Mouse (Mus musculus): ENCODE measurements at regions not wholly inside any gene's neighbourhood (a gene's known extent, or its start where the extent isn't known, plus 50 kb on each side); places are given as distances from the start of the nearest gene placed in this dataset.
A peak's percentile ranks its signal among the peaks of the same experiment; 100 is the strongest.

GRCm38 (mm10) chr17:88173354-88174032, 108.4 kb upstream of the Fbxo11 start:
- peak; percentile 60 for DNase-seq (ENCODE audit: low read depth, low spot score)

GRCm38 (mm10) chr17:88174242-88174679, 109.2 kb upstream of the Fbxo11 start:
- no peak for DNase-seq (ENCODE audit: low read depth, low spot score)

- no peak for DNase-seq (ENCODE audit: low read depth, low spot score)
These were observed 111.0 kb upstream of the Fbxo11 start for GRCm38 (mm10) chr17:88175951-88176623.

DNA sequence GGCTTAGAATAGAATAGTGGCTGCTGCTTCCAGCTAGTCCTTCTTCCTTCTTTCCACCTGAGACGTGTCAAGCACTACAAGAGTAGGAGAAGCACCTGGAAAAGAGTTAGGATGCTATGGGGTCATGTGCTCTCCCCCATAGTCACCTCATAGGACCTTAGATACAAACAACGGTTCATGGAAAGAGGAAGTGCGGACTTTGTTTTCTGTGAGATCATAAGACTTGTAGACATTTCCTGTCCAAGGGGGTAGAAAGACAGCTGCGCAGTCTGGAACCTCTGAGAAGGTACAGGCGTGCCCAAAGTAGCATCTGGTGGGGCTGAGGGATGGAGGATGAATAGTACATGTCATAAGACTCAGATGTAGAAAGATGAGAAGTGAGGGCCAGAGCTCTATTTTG, 125.6 kb upstream of the Fbxo11 start:
- DNase-seq (ENCODE audit: low read depth, low spot score): no peak

- DNase-seq (ENCODE audit: low read depth, low spot score): no peak
These were observed 126.4 kb upstream of the Fbxo11 start for GRCm38 (mm10) chr17:88191444-88191843.

GRCm38 (mm10) chr17:88191930-88192807, 127.1 kb upstream of the Fbxo11 start:
- DNase-seq (ENCODE audit: low read depth, low spot score): no peak

DNA sequence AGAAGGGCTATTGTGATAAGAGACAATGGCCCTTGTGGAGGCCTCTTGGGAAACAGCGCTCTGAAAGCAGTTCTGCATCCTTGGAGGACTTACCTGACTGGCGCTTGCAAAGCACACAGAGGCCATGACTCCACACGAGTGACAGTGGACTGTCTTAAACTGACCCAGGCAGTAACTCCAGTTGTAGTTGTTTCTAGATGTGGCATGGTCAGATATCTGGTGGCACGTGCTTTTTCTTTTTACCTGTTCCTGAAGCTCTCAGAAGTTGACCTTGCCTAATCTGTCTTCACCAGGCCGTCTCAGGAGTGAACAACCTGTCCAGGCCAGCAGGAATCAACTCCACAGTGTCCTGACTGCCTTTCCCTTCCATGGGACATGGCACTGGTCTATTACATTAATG, 129.6 kb upstream of the Fbxo11 start:
- no peak for DNase-seq (ENCODE audit: low read depth, low spot score)

GRCm38 (mm10) chr17:88195303-88195702, 130.2 kb upstream of the Fbxo11 start:
- DNase-seq (ENCODE audit: low read depth, low spot score): peak; percentile 12

GRCm38 (mm10) chr17:88195893-88196292, 130.8 kb upstream of the Fbxo11 start:
- no peak for DNase-seq (ENCODE audit: low read depth, low spot score)

GRCm38 (mm10) chr17:88196322-88196721, 131.2 kb upstream of the Fbxo11 start:
- no peak for DNase-seq (ENCODE audit: low read depth, low spot score)

- DNase-seq (ENCODE audit: low read depth, low spot score): no peak
These were observed 132.3 kb upstream of the Fbxo11 start for GRCm38 (mm10) chr17:88197381-88197780.

GRCm38 (mm10) chr17:88201249-88201970, 136.3 kb upstream of the Fbxo11 start:
- DNase-seq (ENCODE audit: low read depth, low spot score): no peak

DNA sequence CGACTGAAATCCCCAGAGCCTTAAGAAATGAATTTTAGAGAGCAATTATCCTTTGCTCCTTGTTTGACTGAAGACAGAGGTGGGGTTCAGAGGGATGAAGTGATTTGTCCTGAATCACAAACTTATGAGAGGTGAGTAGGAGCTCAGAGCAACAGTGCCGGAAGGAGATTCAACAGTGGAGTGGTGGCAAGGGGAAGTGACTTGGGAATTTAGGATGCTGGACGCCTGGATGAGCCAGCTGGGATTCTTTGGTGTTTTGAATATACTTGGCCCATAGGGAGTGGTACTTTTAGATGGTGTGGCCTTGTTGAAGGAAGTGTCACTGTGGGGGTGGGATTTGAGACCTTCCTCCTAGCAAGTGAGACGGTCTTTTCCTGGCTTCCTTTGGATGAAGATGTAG, 137.1 kb upstream of the Fbxo11 start:
- DNase-seq (ENCODE audit: low read depth, low spot score): no peak

GRCm38 (mm10) chr17:88209565-88209964, 144.5 kb upstream of the Fbxo11 start:
- DNase-seq (ENCODE audit: low read depth, low spot score): no peak

GRCm38 (mm10) chr17:88212121-88212520, 147.0 kb upstream of the Fbxo11 start:
- no peak for DNase-seq (ENCODE audit: low read depth, low spot score)

DNA sequence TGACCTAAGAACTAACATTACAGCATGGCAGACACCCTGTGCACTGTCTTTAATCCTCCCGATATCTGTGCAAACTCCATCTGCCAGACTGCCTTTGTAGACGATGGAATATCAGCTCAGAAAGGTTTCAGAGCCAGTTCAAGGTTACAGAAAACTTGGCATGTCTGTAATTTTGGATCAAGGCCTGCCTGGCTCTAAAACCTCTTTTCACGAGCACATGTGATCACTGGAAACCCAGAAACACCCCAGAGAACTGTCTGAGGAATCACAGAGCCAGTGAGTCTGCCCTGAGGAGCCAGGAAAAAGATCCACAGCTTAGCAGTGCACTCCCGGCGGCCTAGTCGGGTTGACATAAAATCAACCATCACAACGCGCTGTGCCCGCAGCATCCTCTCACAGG, 149.7 kb upstream of the Fbxo11 start:
- no peak for DNase-seq (ENCODE audit: low read depth, low spot score)

DNA sequence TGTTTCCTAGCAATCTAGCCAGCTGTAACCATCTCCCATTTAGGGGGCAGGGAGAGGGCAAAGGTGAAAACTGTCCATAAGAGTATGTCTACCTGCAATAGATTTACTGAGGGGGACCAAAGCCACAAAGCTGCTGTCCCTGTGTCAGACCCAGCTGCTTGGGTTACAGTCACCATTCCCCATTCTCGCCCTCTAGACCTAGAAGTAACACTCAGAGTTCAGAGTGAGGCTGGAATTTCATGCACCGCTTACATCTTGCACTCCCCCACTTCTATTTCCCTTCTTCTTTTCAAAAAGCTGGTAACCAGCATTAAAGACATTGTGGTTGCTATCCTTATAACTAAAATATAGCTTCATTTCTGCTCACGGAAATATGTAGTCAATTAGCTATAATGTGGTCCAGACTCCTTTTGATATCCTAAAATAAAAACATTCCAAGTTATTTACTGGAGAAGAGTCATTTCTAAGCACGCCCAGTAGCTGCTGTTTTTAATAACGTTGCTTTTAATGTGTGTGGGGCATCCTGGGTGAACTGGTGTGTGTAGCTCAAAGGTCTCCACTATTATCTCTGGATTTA, 157.4 kb upstream of the Fbxo11 start:
- no peak for DNase-seq (ENCODE audit: low read depth, low spot score)

DNA sequence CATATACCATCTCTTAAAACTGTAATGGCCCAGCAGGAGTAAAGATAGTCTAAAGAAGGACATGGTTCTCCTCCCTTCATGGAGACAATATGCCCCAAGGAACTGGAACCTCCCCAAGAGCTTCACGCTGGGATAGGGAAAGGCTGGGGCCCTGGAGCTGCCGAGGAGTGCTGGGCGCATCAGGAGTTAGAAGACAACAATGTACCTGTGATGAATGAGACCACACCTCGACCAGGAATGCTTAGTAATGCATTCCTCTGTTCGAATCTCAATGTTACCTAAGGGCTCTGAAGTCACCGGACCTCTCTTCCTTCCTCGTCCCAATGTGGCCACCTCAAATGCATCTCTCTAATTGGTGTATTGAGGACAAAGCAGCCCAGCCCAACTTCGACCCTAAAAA, 175.4 kb upstream of the Fbxo11 start:
- peak; percentile 86 for DNase-seq (ENCODE audit: low read depth, low spot score)

- peak; percentile 36 for DNase-seq (ENCODE audit: low read depth, low spot score)
These were observed 183.5 kb upstream of the Fbxo11 start for GRCm38 (mm10) chr17:88248625-88249024.

DNA sequence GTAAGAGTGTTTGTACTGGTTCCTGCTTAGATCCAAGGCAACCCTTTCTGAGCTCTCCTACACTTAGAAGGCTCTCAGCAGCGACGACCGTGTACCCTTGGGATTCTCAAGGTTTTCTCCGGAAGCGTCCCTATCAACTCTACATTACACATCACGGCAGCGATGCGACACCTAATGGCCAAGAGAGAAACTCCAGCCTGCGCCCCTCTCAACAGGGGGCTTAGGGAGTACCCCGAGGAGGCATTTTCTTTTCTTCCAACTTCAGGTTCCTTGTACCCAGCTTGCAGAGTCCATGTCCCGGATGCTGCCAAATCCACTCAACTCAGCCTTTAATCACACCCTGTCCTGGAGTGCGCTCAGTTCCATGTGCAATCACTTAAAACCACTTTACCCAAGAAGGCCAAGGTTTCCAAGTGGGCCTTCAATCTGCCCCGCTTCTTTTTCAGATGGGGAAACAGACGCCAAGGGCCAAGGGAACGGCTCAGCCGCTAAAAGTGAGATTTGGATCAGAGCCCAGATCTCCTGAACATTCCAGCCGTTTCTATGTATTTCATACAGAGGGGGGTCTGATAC, 186.9 kb upstream of the Fbxo11 start:
- peak; percentile 88 for DNase-seq (ENCODE audit: low read depth, low spot score)

Measured in ES-CJ7 (cell line).